Mouse (Mus musculus) cerebellum, adult 8-10 months (tissue): ENCODE results near the gene 5430402E10Rik.
"Not testable (repeated sequence)": the region's sequence is repeated elsewhere in the genome, so short reads cannot be mapped to it uniquely, and the experiment has no call there.

Experiments
- DNase-seq: peaks from one replicate; pipeline ENCODE4 v3.0.0; 2022

5430402E10Rik gene

GRCm38 (mm10) chrX:77924962-77925361 lies at the start of gene 5430402E10Rik:
Gene 5430402E10Rik (minus strand): TSS chrX:77925062.
- not testable (repeated sequence) for DNase-seq

DNA sequence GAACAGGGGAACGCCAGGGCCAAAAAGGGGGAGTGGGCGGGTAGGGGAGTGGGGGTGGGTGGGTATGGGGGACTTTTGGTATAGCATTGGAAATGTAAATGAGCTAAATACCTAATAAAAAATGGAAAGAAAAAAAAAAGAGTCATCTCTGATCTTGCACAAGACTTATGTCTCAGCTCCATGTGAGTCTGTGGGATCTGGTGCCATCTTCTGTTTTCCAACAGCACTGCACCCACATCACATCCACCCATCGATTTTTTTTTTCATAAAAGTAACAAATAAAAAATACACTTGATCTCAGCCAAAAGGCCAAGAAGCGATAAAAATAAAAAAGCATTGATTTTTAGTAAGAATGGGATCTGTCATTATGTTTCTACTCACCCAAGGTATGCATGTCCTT lies 44.8 kb downstream of the 5430402E10Rik start:
- not testable (repeated sequence) for DNase-seq
